Mouse (Mus musculus): Measurements from ENCODE around the gene Mettl7a3. TPM values are rescaled to one million over a fixed set of nuclear protein-coding genes. Genes with fewer than 3 reads are reported as not detected.
A peak's percentile ranks its signal among the peaks of the same experiment; 100 is the strongest.
"Not testable (repeated sequence)": the region's sequence is repeated elsewhere in the genome, so short reads cannot be mapped to it uniquely, and the experiment has no call there.

The Mettl7a3 gene
- polyA plus RNA-seq, 1 experiment from 2014 or later: 0.32 TPM

DNA sequence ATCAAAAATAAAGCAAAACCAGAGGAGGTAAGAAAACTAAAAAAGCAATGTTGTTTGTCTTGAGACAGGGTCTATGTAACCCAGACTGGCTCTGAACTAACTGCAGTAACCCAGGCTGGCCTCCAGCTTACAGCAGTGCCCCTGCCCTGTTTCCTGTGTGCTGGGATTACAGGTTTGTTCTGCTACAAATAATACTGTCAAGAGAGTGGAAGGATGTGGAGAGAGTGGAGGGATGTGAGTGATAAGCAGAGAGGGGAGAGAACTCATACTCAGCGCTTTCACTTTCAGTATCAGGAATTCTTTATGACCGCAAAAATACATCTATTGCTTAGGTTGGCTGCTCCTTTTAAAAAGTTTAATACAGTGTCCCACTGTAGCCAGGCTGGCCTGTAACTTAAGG, 22.4 kb upstream of the Mettl7a3 start:
- 89% methylated on average over 2 of the region's 2 CpGs for WGBS
- H3K27ac ChIP-seq (replicated peaks): no peak overlapping the region
- H3K36me3 ChIP-seq: no peaks in the 10 kb centered on the region
- no peaks in the 10 kb centered on the region for H3K4me1 ChIP-seq
- no peak overlapping the region for H3K4me2 ChIP-seq (replicated peaks)
- no peak overlapping the region for H3K9ac ChIP-seq
- H3K9me3 ChIP-seq (replicated peaks): no peaks in the 10 kb centered on the region
- no peaks in the 10 kb centered on the region for H3K27me3 ChIP-seq
- no peak overlapping the region for H3K4me3 ChIP-seq (replicated peaks)
- no peak for ATAC-seq (ENCODE audit: insufficient number of reproducible peaks, low FRiP score, low TSS enrichment, low read depth)

DNA sequence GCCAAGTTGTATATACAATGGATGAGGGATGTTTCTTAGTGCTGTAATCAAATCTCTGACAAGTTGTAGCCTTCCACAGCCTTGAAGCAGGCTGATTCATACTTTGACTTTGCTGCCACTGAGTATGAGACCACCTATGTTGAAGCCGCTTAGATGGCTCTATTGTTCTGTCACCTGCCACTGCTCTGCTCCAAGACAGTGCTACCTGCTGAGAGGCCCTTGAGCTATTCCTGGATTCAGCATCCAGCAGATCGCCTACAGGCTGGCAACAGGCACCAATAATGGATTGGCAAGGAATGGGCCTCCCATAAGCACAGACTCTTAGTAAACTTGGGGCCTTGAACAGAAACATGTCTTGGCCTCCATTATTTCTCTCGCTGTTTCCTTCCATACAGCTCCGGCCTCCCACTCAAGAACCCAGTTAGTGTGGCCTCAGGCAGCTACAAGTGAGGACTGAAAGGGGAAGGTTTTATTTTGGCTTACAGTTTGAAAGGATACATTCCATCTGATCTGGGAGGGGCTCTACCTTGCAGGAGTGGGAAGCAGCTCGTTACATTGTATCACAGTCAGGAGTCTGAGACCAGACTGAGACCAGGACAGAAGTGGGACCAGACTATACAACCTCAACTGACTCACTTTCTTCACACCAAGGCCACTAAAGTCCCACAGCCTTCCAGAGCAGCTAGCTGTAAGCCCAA, 20.1 kb upstream of the Mettl7a3 start:
- Histone ChIP-seq H3K9me3 (replicated peaks) (no peaks in the 10 kb centered on the region), H3K4me2 (replicated peaks) (no peak overlapping the region), H3K27ac (replicated peaks) (no peak overlapping the region), H3K4me1 (no peaks in the 10 kb centered on the region), H3K36me3 (no peaks in the 10 kb centered on the region), H3K9ac (no peak overlapping the region), H3K4me3 (replicated peaks) (no peak overlapping the region), H3K27me3 (no peaks in the 10 kb centered on the region)
- no peak for ATAC-seq (ENCODE audit: insufficient number of reproducible peaks, low FRiP score, low TSS enrichment, low read depth)
- WGBS: 91% methylated on average over 5 of the region's 5 CpGs

DNA sequence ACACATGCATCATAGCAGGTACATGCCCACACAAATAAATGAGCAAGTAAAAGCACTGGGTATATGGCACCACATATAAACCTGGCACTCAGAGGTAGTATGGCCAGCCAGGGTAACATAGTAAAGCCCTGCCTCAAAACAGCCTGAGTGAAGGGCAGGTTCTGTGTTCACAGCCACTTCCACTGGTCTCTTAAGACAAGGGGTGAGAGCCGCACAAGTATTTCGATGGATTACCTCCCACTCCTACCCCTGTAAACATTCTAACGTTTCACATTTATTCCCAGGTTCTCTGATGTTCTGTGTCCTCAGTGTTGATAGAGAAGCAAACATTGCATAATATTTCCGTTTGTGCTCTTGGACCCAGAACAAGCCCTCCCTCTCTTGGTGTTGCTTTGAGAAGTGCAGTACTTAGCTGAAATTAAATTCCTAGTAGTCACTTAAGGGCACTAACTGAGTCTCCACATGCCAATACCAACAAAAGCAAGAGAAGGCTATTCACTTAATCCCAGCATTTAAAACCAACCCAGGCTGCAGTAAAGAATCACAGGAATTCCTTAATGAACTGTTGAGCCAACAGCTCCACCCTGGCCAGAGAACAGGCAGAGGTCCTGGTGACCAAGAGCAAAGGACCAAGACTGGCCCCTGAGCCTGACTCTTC, 16.6 kb upstream of the Mettl7a3 start:
- H3K27me3 ChIP-seq; ATAC-seq (ENCODE audit: insufficient number of reproducible peaks, low FRiP score, low TSS enrichment, low read depth); H3K27ac ChIP-seq (replicated peaks); H3K4me2 ChIP-seq (replicated peaks); H3K4me1 ChIP-seq; H3K36me3 ChIP-seq; H3K9ac ChIP-seq; H3K4me3 ChIP-seq (replicated peaks); H3K9me3 ChIP-seq (replicated peaks): not testable (repeated sequence)
- 61% methylated on average over 4 of the region's 4 CpGs for WGBS

DNA sequence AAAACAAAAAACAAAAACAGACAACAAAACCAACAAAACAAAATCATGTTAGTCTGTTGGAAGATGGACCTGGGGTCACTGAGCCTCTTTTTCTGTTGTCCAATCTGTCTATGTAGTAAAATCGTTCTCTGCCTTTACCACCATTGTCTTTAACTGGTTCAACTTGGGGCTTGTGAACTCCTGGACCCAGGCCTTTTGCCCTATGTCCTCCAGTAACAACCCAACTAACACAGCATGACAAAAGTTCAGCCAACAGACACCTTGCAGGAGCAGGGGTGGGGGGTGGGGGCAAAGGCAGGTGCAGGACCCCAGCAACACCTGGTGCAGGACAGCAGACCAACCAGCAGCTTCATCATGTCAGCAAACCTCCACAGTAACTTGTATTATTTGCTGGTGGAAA, 14.8 kb upstream of the Mettl7a3 start:
- Histone ChIP-seq H3K4me2 (replicated peaks) (no peak overlapping the region), H3K27me3 (no peaks in the 10 kb centered on the region), H3K4me3 (replicated peaks) (no peak overlapping the region), H3K9ac (no peak overlapping the region), H3K36me3 (no peaks in the 10 kb centered on the region), H3K9me3 (replicated peaks) (no peaks in the 10 kb centered on the region), H3K4me1 (peaks cover 5% of the 10 kb centered on the region; the same call in 1 of the 2 replicates), H3K27ac (replicated peaks) (no peak overlapping the region)
- 83% methylated on average over 1 of the region's 1 CpGs for WGBS
- no peak for ATAC-seq (ENCODE audit: insufficient number of reproducible peaks, low FRiP score, low TSS enrichment, low read depth)

DNA sequence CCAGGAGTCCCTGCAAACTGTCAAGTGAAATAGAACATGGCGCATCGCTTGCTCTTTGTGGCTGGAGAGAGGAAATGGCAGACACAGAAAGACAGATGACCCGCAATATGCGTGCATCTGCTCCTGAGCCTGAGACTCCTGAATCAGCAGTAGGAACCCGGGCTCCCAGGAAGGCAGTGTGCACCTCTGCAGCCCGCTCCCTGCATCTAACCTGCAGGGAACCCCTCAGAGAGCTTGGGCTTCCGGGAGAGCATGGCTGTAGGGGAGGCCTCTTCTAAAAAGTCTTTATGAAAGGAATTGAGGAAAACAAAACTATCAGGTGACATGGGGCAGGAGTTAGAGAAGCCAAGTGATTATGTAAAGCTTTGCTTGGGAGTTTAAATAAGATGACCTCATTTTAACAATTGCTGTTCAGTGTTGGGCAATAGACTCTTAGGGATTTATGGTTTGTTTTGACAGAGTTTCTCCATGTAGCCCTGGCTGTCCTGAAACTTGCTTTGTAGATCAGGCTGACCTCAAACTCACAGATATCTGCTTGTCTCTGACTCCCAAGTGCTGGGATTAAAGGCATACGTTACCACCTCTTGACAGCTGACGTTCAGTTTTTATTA, 14.3 kb upstream of the Mettl7a3 start:
- H3K27me3 ChIP-seq: no peaks in the 10 kb centered on the region
- H3K4me2 ChIP-seq (replicated peaks): no peak overlapping the region
- H3K36me3 ChIP-seq: no peaks in the 10 kb centered on the region
- peaks cover 5% of the 10 kb centered on the region; the same call in 1 of the 2 replicates for H3K4me1 ChIP-seq
- ATAC-seq (ENCODE audit: insufficient number of reproducible peaks, low FRiP score, low TSS enrichment, low read depth): no peak
- no peak overlapping the region for H3K9ac ChIP-seq
- H3K27ac ChIP-seq (replicated peaks): peak overlapping the region; percentile 1; the same call in 1 of the 2 replicates
- no peak overlapping the region for H3K4me3 ChIP-seq (replicated peaks)
- WGBS: 66% methylated on average over 9 of the region's 9 CpGs
- no peaks in the 10 kb centered on the region for H3K9me3 ChIP-seq (replicated peaks)

DNA sequence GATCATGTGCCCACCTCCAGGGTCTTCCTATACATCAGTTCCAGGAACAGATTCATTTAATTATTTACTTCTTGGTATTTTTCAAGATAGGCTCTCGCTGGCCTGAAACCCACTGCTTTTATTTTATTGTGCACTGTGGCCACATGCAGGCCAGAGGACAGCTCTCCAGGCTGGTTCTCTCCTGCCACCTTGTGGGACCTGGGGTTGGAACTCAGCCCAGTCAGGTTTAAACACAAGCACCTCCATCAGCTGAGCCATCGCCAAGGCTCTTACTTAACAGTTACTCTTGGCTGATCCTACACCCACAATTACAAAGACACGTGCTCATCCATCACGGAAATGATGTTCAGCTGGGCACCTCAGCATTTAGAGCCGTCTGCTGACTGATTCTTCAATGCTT, 13.6 kb upstream of the Mettl7a3 start:
- H3K4me1 ChIP-seq: peaks cover 5% of the 10 kb centered on the region; the same call in 1 of the 2 replicates
- no peak overlapping the region for H3K9ac ChIP-seq
- no peak for ATAC-seq (ENCODE audit: insufficient number of reproducible peaks, low FRiP score, low TSS enrichment, low read depth)
- no peaks in the 10 kb centered on the region for H3K27me3 ChIP-seq
- no peaks in the 10 kb centered on the region for H3K36me3 ChIP-seq
- H3K9me3 ChIP-seq (replicated peaks): no peaks in the 10 kb centered on the region
- H3K27ac ChIP-seq (replicated peaks): peak overlapping the region; percentile 1; the same call in 1 of the 2 replicates
- no peak overlapping the region for H3K4me3 ChIP-seq (replicated peaks)
- WGBS: 56% methylated on average over 5 of the region's 5 CpGs
- no peak overlapping the region for H3K4me2 ChIP-seq (replicated peaks)

DNA sequence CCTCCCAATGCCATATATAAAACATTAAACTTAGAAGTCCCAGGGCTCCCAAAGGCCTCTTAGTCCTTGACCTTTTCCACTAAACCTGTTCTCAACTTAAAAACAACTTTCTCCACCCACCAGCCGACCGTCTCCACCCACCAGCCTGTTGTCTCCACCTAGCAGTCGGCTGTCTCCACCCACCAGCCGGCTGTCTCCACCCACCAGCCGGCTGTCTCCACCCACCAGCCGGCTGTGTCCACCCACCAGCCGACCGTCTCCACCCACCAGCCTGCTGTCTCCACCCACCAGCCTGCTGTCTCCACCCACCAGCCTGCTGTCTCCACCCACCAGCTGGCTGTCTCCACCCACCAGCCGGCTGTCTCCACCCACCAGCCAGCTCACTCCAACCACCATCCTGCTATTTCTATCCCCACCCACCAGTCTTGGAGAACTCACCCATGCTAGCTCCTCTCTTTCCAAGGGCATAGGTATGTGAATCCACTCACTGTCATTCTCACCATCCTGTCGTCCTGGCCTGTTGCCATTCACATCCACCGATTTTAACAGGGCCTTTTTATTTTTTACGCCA, 10.6 kb upstream of the Mettl7a3 start:
- Histone ChIP-seq H3K4me3 (replicated peaks) (no peak overlapping the region), H3K9me3 (replicated peaks) (no peaks in the 10 kb centered on the region), H3K4me1 (peaks cover 5% of the 10 kb centered on the region; the same call in 1 of the 2 replicates), H3K36me3 (no peaks in the 10 kb centered on the region), H3K9ac (no peak overlapping the region), H3K4me2 (replicated peaks) (no peak overlapping the region), H3K27me3 (no peaks in the 10 kb centered on the region), H3K27ac (replicated peaks) (no peak overlapping the region)
- 71% methylated on average over 12 of the region's 12 CpGs for WGBS
- ATAC-seq (ENCODE audit: insufficient number of reproducible peaks, low FRiP score, low TSS enrichment, low read depth): no peak

DNA sequence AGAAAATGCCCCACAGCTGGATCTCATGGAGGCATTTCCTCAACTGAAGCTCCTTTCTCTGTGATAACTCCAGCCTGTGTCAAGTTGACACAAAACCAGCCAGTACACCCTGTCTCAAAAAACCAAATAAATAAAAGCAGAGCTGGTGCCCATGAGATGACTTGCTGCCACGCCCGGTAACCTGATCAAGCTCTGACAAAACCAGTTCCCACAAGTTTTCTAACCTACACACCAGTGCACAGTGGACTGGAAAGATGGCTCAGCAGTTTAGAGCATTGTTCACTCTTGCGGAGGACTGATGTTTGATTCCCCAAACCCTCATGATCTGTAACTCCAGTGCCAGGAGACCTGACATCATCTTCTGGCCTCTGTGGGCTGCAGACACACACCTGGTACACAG, 9.5 kb upstream of the Mettl7a3 start:
- 64% methylated on average over 3 of the region's 3 CpGs for WGBS
- no peaks in the 10 kb centered on the region for H3K9me3 ChIP-seq (replicated peaks)
- peak overlapping the region; percentile 17; the same call in 1 of the 2 replicates for H3K27ac ChIP-seq (replicated peaks)
- no peak overlapping the region for H3K9ac ChIP-seq
- H3K27me3 ChIP-seq: no peaks in the 10 kb centered on the region
- no peaks in the 10 kb centered on the region for H3K36me3 ChIP-seq
- no peak overlapping the region for H3K4me2 ChIP-seq (replicated peaks)
- no peak overlapping the region for H3K4me3 ChIP-seq (replicated peaks)
- H3K4me1 ChIP-seq: peaks cover under 1% of the 10 kb centered on the region; the same call in 1 of the 2 replicates
- ATAC-seq (ENCODE audit: insufficient number of reproducible peaks, low FRiP score, low TSS enrichment, low read depth): 0 out of 2 replicates have a peak, but pooled peaks have one; percentile 24

DNA sequence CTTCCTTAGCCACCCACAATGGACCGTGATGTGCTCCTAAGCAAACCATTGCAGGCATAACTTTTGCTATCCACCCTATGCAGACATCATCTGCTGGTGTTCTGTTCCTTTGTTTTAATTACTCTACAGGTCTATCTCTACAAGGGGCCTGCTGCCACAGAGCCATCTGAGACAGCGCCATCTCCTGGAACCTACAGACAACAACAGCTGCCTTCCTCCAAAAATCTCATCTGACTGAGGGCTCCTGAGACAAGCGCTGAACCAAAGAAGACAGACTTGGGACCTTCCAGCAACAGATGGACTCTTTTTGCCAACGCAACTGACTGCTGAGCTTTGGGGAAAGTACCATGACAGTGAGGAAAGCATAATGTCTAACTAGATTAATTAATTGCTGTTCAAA, 6.6 kb upstream of the Mettl7a3 start:
- 76% methylated on average over 4 of the region's 4 CpGs for WGBS
- not testable (repeated sequence) for ATAC-seq (ENCODE audit: insufficient number of reproducible peaks, low FRiP score, low TSS enrichment, low read depth); H3K9me3 ChIP-seq (replicated peaks); H3K36me3 ChIP-seq; H3K27ac ChIP-seq (replicated peaks); H3K4me1 ChIP-seq; H3K4me3 ChIP-seq (replicated peaks); H3K27me3 ChIP-seq; H3K9ac ChIP-seq; H3K4me2 ChIP-seq (replicated peaks)

DNA sequence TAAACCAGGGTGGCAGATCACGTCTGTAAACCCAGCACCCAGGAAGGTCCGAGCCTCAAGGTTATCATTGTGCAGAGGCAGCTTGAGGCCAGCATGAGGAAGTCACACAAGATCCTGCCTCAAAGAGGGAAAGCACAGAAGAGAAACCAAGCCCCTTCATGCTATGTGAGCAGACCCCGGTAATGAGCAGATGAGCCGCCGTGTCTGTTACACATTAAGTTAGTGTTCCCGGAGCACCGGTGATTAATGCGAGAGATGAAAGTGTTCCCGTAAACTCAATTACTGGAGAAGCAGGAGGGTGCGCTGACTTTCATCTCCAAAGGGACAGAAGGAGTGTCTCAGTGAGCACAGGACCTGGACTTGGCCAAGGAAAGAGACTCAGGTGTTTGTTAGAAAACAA, 5.4 kb upstream of the Mettl7a3 start:
- H3K4me2 ChIP-seq (replicated peaks); H3K9me3 ChIP-seq (replicated peaks); H3K4me3 ChIP-seq (replicated peaks); H3K4me1 ChIP-seq; H3K9ac ChIP-seq; H3K36me3 ChIP-seq; H3K27ac ChIP-seq (replicated peaks); ATAC-seq (ENCODE audit: insufficient number of reproducible peaks, low FRiP score, low TSS enrichment, low read depth); H3K27me3 ChIP-seq: not testable (repeated sequence)
- 31% methylated on average over 10 of the region's 10 CpGs for WGBS

DNA sequence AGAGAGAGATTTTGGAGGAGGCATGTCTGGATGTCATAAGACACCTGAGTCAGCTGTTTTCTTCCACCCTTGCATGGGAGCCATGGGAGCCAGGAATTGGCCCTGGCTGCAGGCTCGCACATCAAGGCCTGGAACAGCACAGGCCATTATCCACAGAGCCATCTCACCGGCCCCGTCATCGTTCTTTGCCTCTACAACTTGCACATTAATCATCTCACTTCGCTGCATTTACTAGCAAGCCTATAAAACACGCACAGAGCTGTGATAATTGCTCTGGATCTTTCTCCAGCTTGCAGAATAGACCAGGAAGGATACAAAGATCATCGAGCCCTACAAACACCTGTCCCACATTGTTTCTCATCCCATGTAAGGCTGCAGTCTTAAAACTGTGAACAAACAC, 4.0 kb upstream of the Mettl7a3 start:
- Histone ChIP-seq H3K4me1 (no peaks in the 10 kb centered on the region), H3K27me3 (no peaks in the 10 kb centered on the region), H3K36me3 (no peaks in the 10 kb centered on the region), H3K27ac (replicated peaks) (no peak overlapping the region), H3K9me3 (replicated peaks) (no peaks in the 10 kb centered on the region), H3K4me2 (replicated peaks) (no peak overlapping the region), H3K9ac (no peak overlapping the region), H3K4me3 (replicated peaks) (no peak overlapping the region)
- ATAC-seq (ENCODE audit: insufficient number of reproducible peaks, low FRiP score, low TSS enrichment, low read depth): no peak
- WGBS: 84% methylated on average over 7 of the region's 7 CpGs
